Mouse (Mus musculus) neural tube, embryonic 10.5 days (tissue): Measurements from ENCODE around the gene Mfsd11.
"Not testable (repeated sequence)": the region's sequence is repeated elsewhere in the genome, so short reads cannot be mapped to it uniquely, and the experiment has no call there.

Experiments used
- DNase-seq: peaks from one replicate; pipeline ENCODE4 v3.0.0-alpha.2; 2017; ENCODE audit warnings: low spot score; ENCODE audit errors: extremely low spot score

Gene Mfsd11

DNA sequence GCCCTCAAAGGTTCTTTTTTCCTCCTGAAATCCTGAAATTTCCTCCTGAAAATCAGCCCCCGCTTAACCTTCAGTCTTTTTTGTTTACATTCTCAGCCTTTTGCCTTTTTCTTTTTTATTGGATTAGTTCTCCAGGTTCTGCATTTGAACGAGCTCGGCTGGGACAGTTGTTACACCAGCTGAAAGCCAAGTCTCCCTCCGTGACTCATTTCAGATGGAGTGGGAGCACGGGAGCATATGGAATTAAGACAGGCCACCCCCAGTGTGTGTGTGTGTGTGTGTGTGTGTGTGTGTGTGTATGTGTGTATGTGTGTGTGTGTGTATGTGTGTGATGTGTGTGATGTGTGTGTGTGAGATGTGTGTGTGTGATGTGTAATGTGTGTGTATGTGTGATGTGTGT is 29.2 kb downstream of the Mfsd11 start:
- DNase-seq: no peak

GRCm38 (mm10) chr11:116882446-116882845 is 30.2 kb downstream of the Mfsd11 start:
- no peak for DNase-seq

- no peak for DNase-seq
Measured at GRCm38 (mm10) chr11:116884061-116884460, 31.8 kb downstream of the Mfsd11 start.

DNA sequence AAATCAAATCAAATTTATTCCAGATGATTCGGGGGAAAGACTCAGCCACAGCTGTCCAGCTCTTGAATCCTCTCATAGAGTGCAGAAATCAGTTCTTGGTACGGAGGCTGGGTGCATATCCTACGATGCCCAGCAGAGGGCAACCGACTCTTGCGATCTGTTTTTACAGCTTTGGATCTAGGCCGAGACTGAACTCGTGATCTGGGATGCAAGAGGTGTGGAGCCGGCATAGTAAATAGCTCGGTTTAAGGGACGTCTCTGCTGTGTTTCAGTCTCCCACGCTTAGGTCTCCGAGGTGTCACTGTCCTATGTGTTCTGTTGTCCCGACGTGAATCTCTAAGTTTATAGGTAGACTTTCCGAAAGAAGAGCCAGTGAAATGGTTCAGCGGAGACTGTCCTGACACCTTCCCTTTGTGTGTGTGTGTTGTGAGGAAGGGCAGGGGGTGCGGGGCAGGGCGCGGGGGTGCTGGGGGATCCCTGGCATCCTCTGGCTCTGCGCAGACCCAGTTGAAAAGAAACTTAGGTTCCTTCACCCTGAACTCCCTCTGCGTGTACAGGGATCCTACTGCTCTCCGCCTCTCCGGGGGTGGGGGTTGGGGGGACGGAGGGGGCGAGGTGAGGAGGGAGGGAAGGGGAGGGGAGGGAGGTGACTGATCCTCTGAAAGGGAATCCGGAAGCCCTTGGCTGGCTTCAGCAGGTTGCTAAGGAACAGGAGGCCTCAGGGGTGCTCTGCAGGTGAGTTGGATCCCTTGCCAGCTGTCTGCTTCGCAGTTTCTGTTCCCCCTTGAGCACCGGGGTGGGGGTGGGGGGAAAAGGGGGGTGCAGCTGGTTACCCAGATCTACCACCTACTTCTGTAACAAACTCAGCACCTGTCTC is 33.3 kb downstream of the Mfsd11 start:
- DNase-seq: peak; percentile 86

DNA sequence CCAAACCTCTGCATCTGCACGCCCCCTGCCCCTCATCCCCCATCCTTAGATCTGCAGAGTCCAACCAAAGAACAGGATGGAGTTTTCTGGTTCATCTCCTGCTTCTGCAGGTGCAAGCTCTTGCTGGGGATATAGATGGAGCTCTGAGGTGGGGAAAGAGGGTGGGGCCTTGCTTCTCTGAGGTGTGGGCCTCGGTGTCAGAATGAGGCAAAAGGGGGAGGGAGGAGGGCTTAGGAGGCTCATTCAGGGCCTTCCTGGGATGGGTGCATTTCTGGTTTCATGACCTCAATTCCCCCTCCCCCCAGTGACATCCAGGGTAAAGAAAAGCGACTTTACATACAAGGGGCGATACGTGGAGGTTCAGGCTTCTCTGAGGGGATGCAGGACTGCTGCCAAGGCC is 34.9 kb downstream of the Mfsd11 start:
- DNase-seq: no peak

GRCm38 (mm10) chr11:116893532-116894442 is 41.5 kb downstream of the Mfsd11 start:
- DNase-seq: no peak

GRCm38 (mm10) chr11:116895402-116895801 is 43.2 kb downstream of the Mfsd11 start:
- no peak for DNase-seq

DNA sequence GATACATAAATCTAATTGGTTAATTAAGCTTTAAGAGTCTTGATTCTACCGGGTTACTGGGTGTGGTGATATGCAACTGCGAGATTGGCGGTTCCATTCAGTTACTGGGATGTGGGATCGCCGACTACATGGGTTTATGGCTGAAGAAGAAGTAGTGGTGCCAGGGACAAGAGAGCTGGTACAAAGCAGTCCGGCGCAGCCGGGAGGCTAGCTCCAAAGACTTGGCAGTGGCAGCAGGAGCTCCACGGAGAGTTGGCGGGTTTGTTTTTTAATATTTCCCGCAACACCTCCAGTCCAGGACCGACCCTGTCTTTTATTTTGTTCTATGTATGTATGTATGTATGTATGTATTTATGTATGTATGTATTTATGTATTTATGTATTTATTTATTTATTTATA is 47.0 kb downstream of the Mfsd11 start:
- DNase-seq: no peak

DNA sequence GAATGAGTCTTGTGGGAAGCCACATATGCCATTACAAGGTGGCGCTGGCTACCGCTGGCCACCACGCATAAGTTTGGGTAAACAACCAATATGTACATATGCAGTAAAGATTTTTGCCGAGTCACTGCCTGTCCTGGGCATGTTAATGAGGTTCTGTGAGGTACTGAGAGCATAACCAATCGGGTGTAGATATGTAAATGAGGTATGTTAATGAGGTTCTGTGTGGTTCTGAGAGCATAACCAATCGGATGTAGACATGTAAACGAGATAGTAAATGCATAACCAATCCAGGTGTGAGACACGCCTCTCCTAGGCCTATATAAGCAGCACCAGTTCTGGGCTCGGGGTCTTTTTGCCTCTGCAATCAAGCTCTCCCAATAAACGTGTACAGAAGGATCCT is 50.3 kb downstream of the Mfsd11 start:
- DNase-seq: not testable (repeated sequence)

GRCm38 (mm10) chr11:116905741-116906456 is 53.7 kb downstream of the Mfsd11 start:
- no peak for DNase-seq

DNA sequence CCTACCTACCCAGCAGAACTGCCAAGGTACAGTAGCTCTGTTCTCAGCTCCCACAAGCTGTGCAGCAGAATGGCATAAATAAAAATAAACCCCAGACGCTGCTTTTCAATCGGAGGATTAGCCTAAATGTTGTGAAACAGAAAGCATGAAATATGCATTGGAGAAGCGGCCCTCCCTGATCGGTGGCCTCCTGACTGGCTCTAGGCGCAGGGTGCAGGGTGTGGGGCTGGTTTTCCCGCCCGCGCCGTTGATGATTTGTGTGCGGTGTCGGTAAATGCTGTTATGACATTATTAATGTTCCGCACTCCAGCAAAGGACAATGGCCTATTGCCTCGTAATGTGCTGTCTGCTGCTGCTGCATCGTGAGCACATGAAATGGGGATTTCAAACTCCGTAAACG is 61.3 kb downstream of the Mfsd11 start:
- no peak for DNase-seq

- DNase-seq: no peak
Measured at GRCm38 (mm10) chr11:116914267-116914885, 62.1 kb downstream of the Mfsd11 start.

DNA sequence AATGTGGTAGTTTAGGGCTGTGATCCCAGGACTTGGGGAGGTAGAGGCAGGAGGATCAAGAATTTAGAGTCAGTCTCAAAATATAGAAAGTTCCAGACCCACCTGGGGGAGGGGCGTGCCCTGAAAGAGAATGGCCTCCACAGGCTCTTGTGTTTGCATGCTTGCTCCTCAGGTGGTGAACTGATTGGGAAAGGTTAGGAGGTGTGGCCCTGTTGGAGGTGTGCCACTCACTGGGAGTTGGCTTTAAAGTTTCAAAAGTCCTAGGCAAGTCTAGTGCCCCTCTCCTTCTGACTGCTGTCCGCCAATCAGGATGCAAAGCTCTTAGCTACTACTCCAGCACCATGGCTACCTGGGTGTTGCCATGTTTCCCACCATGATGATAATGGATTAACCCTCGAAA is 63.0 kb downstream of the Mfsd11 start:
- no peak for DNase-seq

GRCm38 (mm10) chr11:116917361-116917760 is 65.1 kb downstream of the Mfsd11 start:
- DNase-seq: no peak

DNA sequence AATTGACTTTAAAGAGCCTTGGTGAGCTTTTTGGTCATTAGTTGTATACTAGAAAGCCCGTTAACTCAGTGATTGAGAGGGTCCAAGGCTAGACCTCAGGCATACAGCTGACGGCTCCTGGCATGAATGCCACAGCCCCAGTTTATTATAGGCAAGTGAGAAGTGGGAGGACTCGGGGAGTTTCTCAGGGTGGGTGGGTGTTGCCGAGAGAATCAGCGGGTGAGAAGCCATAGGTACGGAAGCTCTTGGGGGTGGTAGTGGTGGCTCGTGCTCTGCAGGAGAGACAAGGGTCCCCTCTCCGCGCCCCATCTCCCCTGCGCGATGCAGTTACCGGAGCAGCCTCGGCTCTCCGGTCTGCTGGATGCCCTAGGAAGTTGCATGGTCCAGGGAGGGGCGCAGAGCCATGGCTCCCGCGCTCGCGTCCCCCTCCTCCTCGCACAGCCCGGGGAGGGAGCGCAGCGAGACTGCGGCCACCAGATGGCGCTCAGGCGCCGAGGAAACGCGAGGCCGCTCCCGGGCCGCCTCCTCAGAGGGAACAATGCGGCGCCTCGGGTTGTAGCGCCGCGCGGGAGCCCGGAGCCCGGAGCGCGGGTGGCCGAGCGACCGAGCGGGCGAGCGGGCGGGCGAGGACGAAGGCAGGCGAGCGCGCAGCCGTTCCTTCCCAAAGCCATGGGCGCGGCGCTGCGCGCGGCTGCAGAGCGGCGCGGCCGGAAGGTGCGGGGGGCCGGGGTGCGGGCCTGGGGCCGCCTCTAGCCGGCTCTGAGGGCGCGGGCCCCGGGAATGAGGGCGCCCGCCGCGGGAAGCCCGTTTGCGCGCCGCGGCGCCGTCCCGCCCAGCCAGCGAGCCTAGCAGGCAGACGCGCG is 66.3 kb downstream of the Mfsd11 start, which contains the start of gene Mgat5b:
Mgat5b (plus strand) TSS at position 541 of the 863 bp plus-strand sequence.
- DNase-seq: peak; percentile 95

DNA sequence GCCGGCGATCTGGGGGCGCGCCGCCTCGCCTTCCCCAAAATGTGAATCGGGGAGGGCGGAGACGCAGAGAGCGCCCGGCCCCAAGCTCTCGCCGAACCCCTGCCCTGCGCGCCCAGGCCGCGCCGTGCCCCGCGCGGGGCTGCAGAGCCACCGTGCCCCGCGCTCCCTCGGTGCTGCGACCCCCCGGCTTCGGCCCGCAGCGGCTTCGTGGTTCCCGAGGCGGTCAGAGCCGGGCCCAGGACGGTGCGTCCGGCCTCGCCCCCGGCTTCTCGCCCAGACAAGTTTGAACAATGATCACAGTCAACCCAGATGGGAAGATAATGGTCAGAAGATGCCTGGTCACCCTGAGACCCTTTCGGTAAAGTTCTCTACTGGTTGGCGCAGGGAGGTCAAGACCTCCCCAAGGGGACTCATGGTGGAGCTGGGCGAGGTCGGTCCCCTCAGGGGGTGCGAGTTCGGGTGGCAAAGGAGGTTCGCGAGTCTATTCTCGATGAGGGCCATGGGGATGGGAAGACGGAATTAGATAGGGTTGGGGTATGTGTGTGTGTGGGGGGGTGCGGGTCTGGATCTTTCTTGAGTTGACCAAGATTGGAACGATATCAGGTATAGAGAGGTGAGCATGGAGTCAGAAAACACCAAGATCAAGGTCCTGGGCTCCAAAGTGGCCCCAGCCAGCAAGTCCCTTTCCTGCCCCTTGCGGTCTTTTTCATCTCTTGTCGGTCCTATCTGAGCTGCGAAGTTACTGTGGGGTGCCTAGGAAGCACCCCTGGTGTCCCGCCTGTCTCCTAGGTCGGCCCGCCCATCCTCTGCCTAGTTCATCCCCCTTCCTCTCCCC is 67.2 kb downstream of the Mfsd11 start:
- DNase-seq: peak; percentile 63

DNA sequence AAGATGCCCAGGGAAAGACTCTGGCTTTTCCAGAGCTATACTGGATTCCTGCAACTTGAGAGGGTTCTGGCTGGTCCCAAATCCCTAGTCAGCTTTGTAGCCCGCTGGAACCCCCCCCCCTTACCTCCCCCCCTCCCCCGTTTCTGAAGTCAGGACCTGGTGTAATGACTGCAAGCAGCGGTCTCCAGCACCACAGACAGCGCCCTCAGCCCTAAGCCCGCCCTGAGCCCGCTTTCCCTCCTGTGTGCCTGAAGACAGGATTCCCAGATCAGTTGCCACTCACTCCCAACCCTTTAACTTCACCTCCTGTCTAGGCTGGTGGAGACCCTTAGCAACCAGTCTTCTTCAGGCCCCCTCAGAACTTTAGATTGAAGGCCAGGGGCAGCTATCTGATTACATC is 68.5 kb downstream of the Mfsd11 start:
- DNase-seq: peak; percentile 51

DNA sequence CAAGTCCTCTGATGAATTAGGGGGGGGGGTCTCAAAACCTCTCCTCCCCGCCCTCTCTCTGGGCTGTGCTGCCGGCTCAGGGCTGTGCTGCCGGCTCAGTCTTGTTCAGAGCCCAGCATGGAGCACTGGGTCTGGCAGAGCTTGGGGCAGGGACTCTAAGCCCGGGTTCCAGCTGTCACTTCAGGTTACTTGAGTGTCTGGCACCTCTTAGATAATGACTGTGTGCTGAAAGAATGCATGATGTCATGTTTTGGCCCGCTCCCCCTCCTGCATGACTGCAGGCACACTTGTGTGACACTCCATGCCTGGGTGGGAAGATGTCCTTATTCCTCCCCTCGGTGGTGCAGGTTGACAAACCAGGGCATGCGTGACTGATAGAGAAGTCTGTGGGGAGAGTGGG is 69.8 kb downstream of the Mfsd11 start:
- no peak for DNase-seq
